ENCODE assay signal across 32 mouse cellular contexts in the genomic region with DNA sequence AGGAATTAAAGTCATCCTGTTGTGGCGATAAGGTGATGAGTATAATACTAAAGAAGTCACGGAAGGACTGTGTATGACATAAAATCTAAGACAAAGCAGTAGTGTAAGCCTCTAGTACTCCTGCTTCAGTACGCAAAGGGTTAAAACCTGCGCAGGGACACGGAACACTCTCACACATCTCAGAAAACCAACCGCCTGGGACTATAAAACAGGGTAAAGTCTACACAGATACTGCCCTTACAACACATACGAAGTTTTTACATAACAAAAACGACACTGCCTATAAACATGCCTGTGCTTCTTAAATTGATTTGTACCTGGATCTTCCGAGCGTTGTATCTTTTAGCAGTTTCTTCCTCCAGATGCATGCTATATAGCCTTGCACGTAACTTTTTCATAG.
"Had no signal": no experiment of that assay in that cellular context is flagged by ENCODE, and none has a peak within 500 bp of the region (broad histone marks: within the 10 kb centered on the region; RNA-seq: fewer than 3 reads in every experiment).

No protein-coding gene starts in this region.

- H3K27me3 ChIP-seq: limb, embryonic 12.5 days; limb, embryonic 13.5 days; limb, embryonic 15.5 days; liver, embryonic 12.5 days; liver, embryonic 13.5 days; liver, embryonic 15.5 days; lung, embryonic 15.5 days; megakaryocyte, embryonic 14.5 days; midbrain, embryonic 12.5 days; midbrain, embryonic 13.5 days; midbrain, embryonic 15.5 days; neural tube, embryonic 12.5 days had no signal

- H3K9me3 ChIP-seq: limb, embryonic 10.5 days; limb, embryonic 12.5 days; limb, embryonic 13.5 days; limb, embryonic 15.5 days; liver, embryonic 12.5 days; liver, embryonic 13.5 days; liver, embryonic 15.5 days; lung, embryonic 15.5 days; megakaryocyte, embryonic 14.5 days; midbrain, embryonic 10.5 days; midbrain, embryonic 12.5 days; midbrain, embryonic 13.5 days; midbrain, embryonic 15.5 days; neural tube, embryonic 12.5 days had no signal

- H3K4me1 ChIP-seq: limb, embryonic 10.5 days; limb, embryonic 12.5 days; limb, embryonic 13.5 days; limb, embryonic 15.5 days; liver, embryonic 12.5 days; liver, embryonic 13.5 days; liver, embryonic 15.5 days; lung, embryonic 15.5 days; megakaryocyte, embryonic 14.5 days; midbrain, embryonic 10.5 days; midbrain, embryonic 12.5 days; midbrain, embryonic 13.5 days; midbrain, embryonic 15.5 days; neural tube, embryonic 12.5 days had no signal

- H3K27ac ChIP-seq: limb, embryonic 10.5 days; limb, embryonic 12.5 days; limb, embryonic 13.5 days; limb, embryonic 15.5 days; liver, embryonic 12.5 days; liver, embryonic 13.5 days; liver, embryonic 14.5 days; liver, embryonic 15.5 days; lung, embryonic 15.5 days; macrophage; midbrain, embryonic 10.5 days; midbrain, embryonic 12.5 days; midbrain, embryonic 13.5 days; midbrain, embryonic 15.5 days; neural tube, embryonic 12.5 days had no signal

- H3K4me3 ChIP-seq: limb, embryonic 10.5 days; limb, embryonic 12.5 days; limb, embryonic 13.5 days; limb, embryonic 15.5 days; liver, embryonic 12.5 days; liver, embryonic 13.5 days; liver, embryonic 15.5 days; lung, embryonic 15.5 days; megakaryocyte, embryonic 14.5 days; midbrain, embryonic 10.5 days; midbrain, embryonic 12.5 days; midbrain, embryonic 13.5 days; midbrain, embryonic 15.5 days; myocyte; neural tube, embryonic 12.5 days had no signal

- H3K9ac ChIP-seq: limb, embryonic 12.5 days; limb, embryonic 13.5 days; limb, embryonic 15.5 days; liver, embryonic 12.5 days; liver, embryonic 13.5 days; liver, embryonic 14.5 days; liver, embryonic 15.5 days; liver, postnatal 0 days; lung, embryonic 14.5 days; lung, embryonic 15.5 days; midbrain, embryonic 12.5 days; midbrain, embryonic 13.5 days; midbrain, embryonic 15.5 days; neural tube, embryonic 12.5 days had no signal

- H3K4me2 ChIP-seq: limb, embryonic 12.5 days; limb, embryonic 13.5 days; limb, embryonic 15.5 days; liver, embryonic 11.5 days; liver, embryonic 12.5 days; liver, embryonic 13.5 days; liver, embryonic 15.5 days; lung, embryonic 14.5 days; lung, embryonic 15.5 days; midbrain, embryonic 11.5 days; midbrain, embryonic 12.5 days; midbrain, embryonic 13.5 days; midbrain, embryonic 15.5 days; neural tube, embryonic 12.5 days had no signal

- DNase-seq: left cerebral cortex, postnatal 4 days; liver; liver, embryonic 13.5 days; liver, postnatal 0 days; lung, adult 18-20 months; lung, adult 2 months; lung, embryonic 14.5 days; lung, postnatal 10 days; lung, postnatal 14 days; lung, postnatal 36 days; lung, postnatal 4 days; midbrain, embryonic 14.5 days had no signal

- ATAC-seq: liver, embryonic 12.5 days; liver, postnatal 0 days; lung, postnatal 0 days; midbrain, embryonic 13.5 days; midbrain, embryonic 15.5 days; midbrain, embryonic 16.5 days had no signal
